Mouse (Mus musculus) G1E (cell line): ENCODE measurements around the gene Zbtb46. TPM values are rescaled to one million over a fixed set of nuclear protein-coding genes. Genes with fewer than 3 reads are reported as not detected.
"Not testable (repeated sequence)": the region's sequence is repeated elsewhere in the genome, so short reads cannot be mapped to it uniquely, and the experiment has no call there.

ENCODE experiments used
- ATAC-seq: 2 replicates; pipeline ENCODE4 v1.8.0; 2016; ENCODE audit warnings: mild to moderate bottlenecking; ENCODE audit not compliant: insufficient number of reproducible peaks, poor library complexity, low FRiP score, severe bottlenecking; ENCODE audit errors: extremely low read depth
- DNase-seq: peaks from one replicate; pipeline ENCODE4 v3.0.0; 2012; ENCODE audit warnings: low spot score
- H3K27me3 ChIP-seq: 2 replicates; pipeline ENCODE4 v1.6.1; 2012; ENCODE audit warnings: mild to moderate bottlenecking, low read length, inconsistent platforms; ENCODE audit not compliant: insufficient read depth
- H3K36me3 ChIP-seq: replicated peaks from 2 replicates; pipeline ENCODE3; 2012; ENCODE audit warnings: mild to moderate bottlenecking, inconsistent platforms
- H3K4me1 ChIP-seq: 2 replicates; pipeline ENCODE4 v1.6.1; 2012; ENCODE audit warnings: low read depth, low read length, inconsistent platforms, mixed read lengths; ENCODE audit not compliant: insufficient read depth
- H3K4me3 ChIP-seq: 2 replicates; pipeline ENCODE4 v1.5.1; 2012; ENCODE audit warnings: low read depth, mild to moderate bottlenecking, inconsistent platforms, low read length, moderate library complexity, mixed read lengths
- H3K9me3 ChIP-seq: replicated peaks from 2 replicates; pipeline ENCODE4 v1.6.1; 2012; ENCODE audit warnings: inconsistent platforms
- CTCF ChIP-seq: IDR thresholded peaks from 2 replicates; pipeline ENCODE4 v1.5.1; 2012; ENCODE audit warnings: low read depth, low read length, inconsistent platforms, mixed read lengths
- GATA1 ChIP-seq: IDR thresholded peaks from 2 replicates; pipeline ENCODE4 v1.6.1; 2012; ENCODE audit warnings: borderline replicate concordance, low read length, inconsistent platforms, mixed read lengths
- GATA2 ChIP-seq: IDR thresholded peaks from 2 replicates; pipeline ENCODE4 v1.6.1; 2012; ENCODE audit warnings: low read depth, low read length, inconsistent platforms, borderline replicate concordance
- POLR2AphosphoS5 ChIP-seq: IDR thresholded peaks from 2 replicates; pipeline ENCODE4 v1.6.1; 2012; ENCODE audit warnings: low read depth, low read length, inconsistent platforms; ENCODE audit not compliant: insufficient replicate concordance
- TAL1 ChIP-seq: conservative IDR thresholded peaks from 2 replicates; pipeline ENCODE4 v1.6.1; 2012; ENCODE audit warnings: low read depth, low read length, inconsistent platforms, mixed read lengths
- polyA plus RNA-seq: library from polyadenylated mRNA; stranded (reverse); fragments of >175 nt; gene quantifications from 2 replicates; pipeline ENCODE4 v1.2.3, GENCODE M21; 2012
- total RNA-seq, 2 experiments: library from RNA; stranded (forward) in 1 of 2; stranded (reverse) in 1 of 2; fragments of 200-1000 nt in 1 of 2; fragments of >200 nt in 1 of 2; fragmentation: Nextera tagmentation in 1 of 2; gene quantifications; 2 replicates each; pipeline ENCODE4 v1.2.3; 2014 to 2017

Zbtb46 gene
- total RNA-seq (2014; fragmentation: Nextera tagmentation) (not detected in 2 replicates), total RNA-seq (2017) (0.23 and 0.66 TPM in 2 replicates), polyA plus RNA-seq (0.04 TPM in 1 of 2 replicates, not detected in the other)

- DNase-seq = peak; percentile 88
- Histone ChIP-seq H3K36me3 (no peaks in the 10 kb centered on the region), H3K27me3 (peaks cover 79% of the 10 kb centered on the region), H3K4me3 (peak within 1 kb of the TSS; percentile 78), H3K9me3 (no peaks in the 10 kb centered on the region), H3K4me1 (peaks cover 22% of the 10 kb centered on the region)
- TF ChIP-seq GATA1 (no peak), TAL1 (no peak), GATA2 (no peak), POLR2AphosphoS5 (no peak), CTCF (no peak)
- ATAC-seq = peak; percentile 65
Measured at GRCm38 (mm10) chr2:181459153-181459672, at the start of gene Zbtb46. Gene Zbtb46, minus strand, starts transcription at chr2:181459426.

DNA sequence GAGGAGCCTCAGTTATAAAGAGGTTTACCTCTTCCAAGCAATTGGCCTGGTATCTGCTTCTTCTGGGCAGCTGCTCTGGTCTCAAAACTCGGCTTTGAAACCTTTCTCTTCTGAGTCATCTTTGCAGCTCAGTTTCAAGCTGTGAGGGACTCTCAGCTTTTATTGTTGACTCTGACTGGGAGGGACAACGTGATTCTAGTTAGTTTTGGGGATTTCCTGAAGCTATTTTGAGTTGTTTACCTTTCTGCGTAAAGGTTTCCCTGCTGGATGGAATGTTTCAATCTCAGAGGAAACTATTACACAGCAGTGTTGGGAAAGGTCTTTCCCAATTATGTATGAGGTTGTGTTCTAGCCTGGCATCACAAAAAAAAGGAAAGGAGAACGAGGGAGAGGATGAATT, 39.4 kb upstream of the Zbtb46 start:
- peaks cover 29% of the 10 kb centered on the region for H3K4me1 ChIP-seq
- no peaks in the 10 kb centered on the region for H3K9me3 ChIP-seq
- no peak for DNase-seq
- TF ChIP-seq GATA1 (no peak), POLR2AphosphoS5 (no peak), CTCF (no peak), TAL1 (no peak), GATA2 (no peak)
- H3K4me3 ChIP-seq = no peak overlapping the region
- H3K36me3 ChIP-seq = peaks cover 54% of the 10 kb centered on the region
- no peak for ATAC-seq
- H3K27me3 ChIP-seq = peaks cover 4% of the 10 kb centered on the region; the same call in 1 of the 2 replicates

- Histone ChIP-seq H3K27me3 (peaks cover 11% of the 10 kb centered on the region; the same call in 1 of the 2 replicates), H3K9me3 (no peaks in the 10 kb centered on the region), H3K4me3 (peak overlapping the region; percentile 97), H3K4me1 (peaks cover 35% of the 10 kb centered on the region), H3K36me3 (peaks cover 42% of the 10 kb centered on the region)
- TF ChIP-seq CTCF (no peak), POLR2AphosphoS5 (no peak), TAL1 (no peak), GATA2 (no peak), GATA1 (no peak)
- DNase-seq (peak; percentile 75), ATAC-seq (peak; percentile 46; the same call in 1 of the 2 replicates)
Measured at GRCm38 (mm10) chr2:181497548-181497875, 38.3 kb upstream of the Zbtb46 start.

- peak; percentile 96 for ATAC-seq
- TF ChIP-seq TAL1 (no peak), GATA1 (no peak), CTCF (no peak), POLR2AphosphoS5 (no peak), GATA2 (no peak)
- DNase-seq = peak; percentile 98
- no peaks in the 10 kb centered on the region for H3K9me3 ChIP-seq
- peaks cover 11% of the 10 kb centered on the region; the same call in 1 of the 2 replicates for H3K27me3 ChIP-seq
- peak within 1 kb of the TSS; percentile 97 for H3K4me3 ChIP-seq
- peaks cover 37% of the 10 kb centered on the region for H3K36me3 ChIP-seq
- peaks cover 41% of the 10 kb centered on the region for H3K4me1 ChIP-seq
Measured at GRCm38 (mm10) chr2:181496831-181497547, 37.8 kb upstream of the Zbtb46 start, which contains the start of gene Tpd52l2. Gene Tpd52l2, plus strand, starts transcription at chr2:181497142.

- Histone ChIP-seq H3K4me3 (peak overlapping the region; percentile 97), H3K9me3 (no peaks in the 10 kb centered on the region), H3K27me3 (peaks cover 11% of the 10 kb centered on the region), H3K36me3 (peaks cover 30% of the 10 kb centered on the region), H3K4me1 (peaks cover 46% of the 10 kb centered on the region)
- ATAC-seq = 0 out of 2 replicates have a peak, but pooled peaks have one; percentile 16
- DNase-seq = peak; percentile 73
- TF ChIP-seq CTCF (peak; percentile 69), GATA2 (no peak)
Measured at GRCm38 (mm10) chr2:181496281-181496680, 37.1 kb upstream of the Zbtb46 start.

DNA sequence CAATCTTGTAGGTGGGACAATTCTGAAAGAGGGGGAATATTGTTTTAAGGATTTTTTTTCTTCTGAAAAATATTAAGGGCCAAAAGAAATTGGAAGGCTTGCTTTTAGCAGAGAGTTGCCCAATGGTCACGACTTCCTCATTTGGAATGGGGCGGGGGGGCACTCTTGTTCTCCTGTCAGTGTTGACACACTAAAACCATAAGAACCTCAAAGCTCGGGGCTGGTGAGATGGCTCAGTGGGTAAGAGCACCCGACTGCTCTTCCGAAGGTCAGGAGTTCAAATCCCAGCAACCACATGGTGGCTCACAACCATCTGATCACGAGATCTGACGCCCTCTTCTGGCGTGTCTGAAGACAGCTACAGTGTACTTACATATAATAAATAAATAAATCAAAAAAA, 36.6 kb upstream of the Zbtb46 start:
- Histone ChIP-seq H3K36me3 (peaks cover 26% of the 10 kb centered on the region), H3K4me1 (peaks cover 46% of the 10 kb centered on the region), H3K27me3 (peaks cover 11% of the 10 kb centered on the region)
- not testable (repeated sequence) for ATAC-seq, H3K4me3 ChIP-seq, H3K9me3 ChIP-seq
- peak; percentile 19 for DNase-seq

- TF ChIP-seq CTCF (no peak), POLR2AphosphoS5 (no peak), GATA2 (no peak), TAL1 (no peak), GATA1 (no peak)
- Histone ChIP-seq H3K4me3 (no peak overlapping the region), H3K36me3 (peaks cover 11% of the 10 kb centered on the region), H3K4me1 (peaks cover 39% of the 10 kb centered on the region), H3K9me3 (no peaks in the 10 kb centered on the region), H3K27me3 (peaks cover 11% of the 10 kb centered on the region)
- DNase-seq (no peak), ATAC-seq (no peak)
Measured at GRCm38 (mm10) chr2:181494266-181494945, 35.2 kb upstream of the Zbtb46 start.
